Mouse (Mus musculus) testis, postnatal 10 days (tissue): ENCODE data around the gene Rin2.

Source experiments
- DNase-seq: peaks from one replicate; pipeline ENCODE4 v3.0.0; 2021; ENCODE audit warnings: low spot score

Rin2 gene

DNA sequence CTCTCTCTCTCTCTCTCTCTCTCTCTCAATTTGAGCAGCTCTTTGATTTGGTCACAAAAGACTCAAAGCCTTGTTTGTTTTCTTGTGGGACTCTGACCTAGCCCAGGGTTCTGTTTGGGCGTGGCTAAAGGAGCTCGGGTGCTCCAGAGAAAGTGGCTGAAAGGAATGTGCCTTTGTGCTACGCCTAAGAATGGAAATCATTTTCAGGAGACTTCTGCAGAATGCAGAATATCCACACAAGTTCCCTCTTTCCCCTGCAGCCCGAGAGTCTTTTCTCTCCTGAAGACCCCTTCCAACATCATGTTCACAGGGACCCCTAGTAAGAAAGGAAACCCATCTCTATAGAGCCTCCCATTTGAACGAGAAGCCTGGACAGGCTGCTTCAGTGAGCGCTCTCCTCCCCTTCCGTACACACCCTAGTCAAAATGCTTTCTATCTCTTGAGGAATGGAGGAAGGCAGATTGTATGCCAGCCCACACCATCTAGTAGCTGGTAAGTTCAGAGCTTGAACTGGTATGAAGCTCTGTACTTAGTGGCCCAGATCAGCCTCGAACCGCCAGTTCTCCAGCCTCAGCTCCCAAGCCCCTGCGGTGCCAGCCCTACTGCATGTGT lies 187.3 kb downstream of the Rin2 start:
- DNase-seq: no peak

DNA sequence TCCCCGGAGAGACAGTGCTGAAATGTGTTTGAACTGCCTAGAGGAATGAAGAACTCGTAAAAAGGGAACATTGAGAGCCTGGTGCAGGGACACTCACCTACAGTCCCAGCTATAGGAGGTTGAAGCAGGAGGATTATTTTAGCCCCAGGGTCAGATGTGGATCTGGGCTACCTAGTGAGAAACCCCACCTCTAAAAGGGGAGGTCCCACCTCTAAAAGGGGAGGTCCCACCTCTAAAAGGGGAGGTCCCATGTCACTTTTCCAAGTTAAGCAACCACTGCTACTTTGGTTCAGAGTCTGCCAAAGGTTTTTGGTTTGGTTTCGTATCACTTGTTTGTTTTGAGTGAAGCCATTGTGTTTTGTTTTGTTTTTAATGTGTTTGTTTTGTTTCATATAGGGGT lies 190.3 kb downstream of the Rin2 start:
- no peak for DNase-seq

DNA sequence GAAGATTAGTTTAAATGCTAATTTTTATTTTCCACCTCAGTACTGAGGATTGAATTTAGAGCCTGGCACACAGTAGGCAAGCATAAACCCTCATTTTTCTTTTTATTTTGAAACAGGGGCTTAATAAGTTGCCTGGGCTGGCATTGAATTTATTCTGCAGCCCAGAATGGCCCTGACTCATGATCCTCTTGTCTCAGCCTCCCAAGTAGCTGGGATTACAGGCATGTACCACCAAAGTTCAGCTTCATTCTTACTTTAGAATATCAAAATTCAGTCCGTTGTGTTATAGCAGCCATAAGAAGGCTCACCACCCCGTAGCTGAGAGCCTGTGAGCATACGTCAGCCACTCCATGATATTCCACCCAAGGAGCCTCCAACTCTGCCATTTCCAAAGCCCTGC lies 191.2 kb downstream of the Rin2 start:
- DNase-seq: no peak

DNA sequence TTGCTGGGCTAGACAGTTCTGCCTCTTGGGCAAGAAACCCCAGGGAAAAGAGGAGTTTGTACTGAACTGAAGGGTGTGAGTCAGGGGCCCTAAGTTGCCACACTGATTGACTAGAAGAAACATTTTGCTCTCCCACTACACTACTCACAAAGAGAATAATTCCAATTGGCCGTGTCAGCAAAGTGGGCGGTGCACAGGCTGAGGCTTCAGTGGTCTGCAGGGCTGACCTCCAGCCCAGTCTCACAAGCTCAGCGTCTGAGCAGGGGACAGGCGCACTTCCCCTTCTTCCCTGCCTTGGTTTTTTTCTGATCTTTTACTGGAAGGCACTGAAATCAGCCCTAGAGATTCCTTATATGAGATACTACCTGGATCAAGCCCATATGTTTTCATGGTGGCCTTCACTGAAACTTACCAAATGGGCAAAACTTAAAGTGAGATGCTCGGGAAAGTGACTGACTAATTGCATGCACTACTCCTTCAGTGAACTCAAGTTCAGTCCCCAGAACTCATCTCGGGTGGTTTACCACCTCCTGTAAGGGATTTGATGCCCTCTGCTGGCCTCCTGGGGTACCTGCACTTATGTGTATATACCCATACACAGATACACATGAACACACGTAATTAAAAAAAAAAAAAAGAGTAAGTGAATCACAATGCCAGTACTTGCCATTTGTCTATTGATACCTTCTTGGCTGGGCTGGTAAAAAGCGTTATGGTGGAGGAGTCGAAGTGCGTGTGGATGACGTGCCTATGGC lies 191.9 kb downstream of the Rin2 start:
- no peak for DNase-seq

DNA sequence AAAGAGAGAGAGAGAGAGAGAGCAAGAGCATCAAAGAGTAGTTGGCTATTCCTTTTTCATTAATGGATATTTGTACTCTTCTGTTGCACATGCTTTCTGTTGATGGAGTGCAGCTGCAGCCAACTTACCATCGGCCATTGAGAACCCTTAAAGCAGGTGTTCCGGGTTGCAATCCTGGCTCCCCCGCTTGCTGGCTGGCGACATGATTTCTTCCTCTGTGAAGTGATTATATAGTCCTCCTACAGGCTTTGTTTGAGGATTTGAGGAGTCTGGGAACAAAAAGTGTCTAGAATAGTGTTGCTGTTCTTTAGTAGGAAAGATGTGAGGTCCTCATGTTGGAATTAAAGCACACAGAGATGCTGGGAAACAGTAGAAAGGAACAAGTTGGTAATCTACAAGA lies 196.3 kb downstream of the Rin2 start:
- DNase-seq: no peak

DNA sequence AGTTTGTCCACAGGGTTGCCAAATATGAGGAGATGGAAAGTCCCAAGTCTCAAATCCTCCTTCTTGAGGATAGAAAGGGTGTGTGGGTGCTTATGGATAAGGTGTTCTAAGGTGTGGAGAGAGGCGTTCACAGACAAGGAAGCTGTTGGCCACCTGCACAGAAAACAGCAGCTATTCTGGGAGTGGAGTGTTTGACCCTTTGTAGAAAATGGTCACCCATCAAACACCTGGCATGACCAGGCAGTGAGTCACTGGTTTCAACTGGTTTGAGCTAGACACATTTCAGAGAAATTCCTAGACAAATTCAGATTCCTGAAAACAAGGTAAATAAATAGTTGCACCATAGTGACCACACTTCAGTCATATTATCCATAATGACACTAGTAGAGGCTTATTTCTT lies 197.1 kb downstream of the Rin2 start:
- no peak for DNase-seq

DNA sequence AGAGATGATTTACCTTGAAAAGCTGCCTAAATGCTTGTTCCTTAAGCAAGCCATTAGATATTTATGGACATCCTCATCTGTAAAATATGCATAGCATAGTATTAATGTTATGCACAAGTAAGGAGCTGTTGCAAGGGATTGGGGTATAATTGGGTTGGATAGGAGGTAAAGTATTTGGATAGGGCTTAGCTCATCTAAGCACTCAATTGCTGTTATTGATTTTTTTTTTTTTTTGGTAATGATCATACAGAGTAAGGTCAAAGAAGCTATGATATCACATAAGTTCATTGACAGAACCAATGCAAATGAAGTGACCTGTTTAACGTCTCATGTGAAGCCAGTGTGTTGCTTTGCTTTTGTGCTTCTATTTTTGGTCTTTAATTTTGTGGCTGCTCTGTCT lies 198.9 kb downstream of the Rin2 start:
- no peak for DNase-seq

DNA sequence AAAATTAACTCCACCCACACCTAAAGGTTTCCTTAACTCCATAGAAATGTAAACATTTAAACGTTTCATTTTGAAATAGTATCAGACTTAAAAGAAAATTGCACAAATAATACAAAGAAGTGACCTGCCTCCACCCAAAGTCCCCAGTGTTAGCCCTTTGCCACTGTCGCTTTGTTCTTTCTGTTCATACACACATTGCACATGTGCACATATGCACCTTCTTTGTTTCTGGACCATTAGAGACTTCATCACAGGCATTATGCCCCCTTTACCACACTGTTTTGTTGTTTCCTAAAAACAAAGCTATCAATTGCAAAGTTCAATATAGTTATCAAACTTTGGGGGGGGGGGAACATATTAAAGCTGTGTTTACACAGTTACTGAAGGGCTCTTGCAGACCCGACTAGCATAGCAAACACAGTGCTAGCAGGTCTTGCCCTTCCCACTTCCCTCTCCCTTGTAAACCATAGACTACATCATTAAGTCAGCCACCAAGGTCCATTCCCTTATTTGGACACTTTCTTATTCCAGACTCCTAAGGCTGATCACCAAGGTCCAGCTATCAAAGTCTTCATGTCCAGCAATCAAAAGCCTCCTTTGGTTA lies 200.0 kb downstream of the Rin2 start:
- no peak for DNase-seq

DNA sequence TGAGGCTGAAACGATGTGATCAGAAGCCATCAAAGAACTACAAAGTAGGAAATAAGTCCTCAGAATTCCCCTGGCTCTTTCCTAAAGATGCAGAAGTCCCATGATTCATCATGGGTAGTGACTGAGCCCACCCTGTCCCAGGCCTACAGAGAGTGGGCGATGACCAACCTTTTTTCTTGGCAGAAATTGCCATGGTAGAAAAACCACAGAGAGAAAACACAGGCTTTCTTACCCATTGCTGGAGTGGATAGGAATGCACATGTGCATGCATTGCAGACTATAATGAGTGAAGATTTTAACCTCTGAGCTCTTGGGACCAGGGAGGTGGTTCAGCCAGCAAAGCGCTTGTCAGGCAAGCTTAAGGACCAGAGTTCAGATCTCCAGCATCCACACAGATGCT lies 202.2 kb downstream of the Rin2 start:
- DNase-seq: no peak

DNA sequence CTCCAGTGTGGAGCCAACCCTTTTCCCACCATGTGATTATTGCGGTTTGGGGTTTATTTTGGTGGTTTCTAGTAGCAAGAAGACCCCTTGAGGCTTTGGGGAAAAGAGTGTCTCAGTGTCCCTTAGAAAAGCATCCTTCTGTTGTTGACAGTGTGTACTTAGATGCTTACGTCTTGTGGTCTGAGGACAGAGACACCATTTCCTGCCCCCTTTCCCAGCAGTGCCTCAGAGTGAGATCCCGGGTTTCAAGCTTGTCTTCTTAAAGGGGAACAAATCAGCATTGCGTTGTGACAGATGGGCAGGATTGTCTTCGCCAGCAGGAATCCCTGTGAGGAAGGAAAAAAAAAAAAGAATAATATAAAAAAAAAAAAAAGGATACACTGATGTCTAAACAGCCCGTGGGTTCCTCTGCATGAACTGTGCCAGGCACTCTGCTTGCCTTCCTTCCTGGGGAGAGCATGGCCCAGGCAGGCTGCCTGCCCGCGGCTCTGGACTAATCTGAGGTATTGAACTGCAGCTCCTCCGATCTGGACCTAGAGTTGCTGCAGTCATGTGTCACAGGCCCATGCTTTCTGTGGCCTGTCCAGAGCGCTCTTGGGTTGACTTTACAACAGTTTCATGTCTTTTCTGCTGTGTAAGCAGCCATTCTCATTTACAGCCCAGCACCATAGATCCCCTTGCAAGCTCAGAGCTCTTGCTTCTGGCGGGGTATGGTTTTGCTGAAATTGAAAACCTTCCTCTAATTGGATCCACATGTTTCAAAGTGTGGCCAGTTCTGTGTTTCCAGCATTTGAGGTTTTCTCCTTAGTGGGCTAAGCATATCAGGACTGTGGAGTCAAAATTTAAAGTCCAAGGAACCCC lies 206.1 kb downstream of the Rin2 start:
- no peak for DNase-seq

DNA sequence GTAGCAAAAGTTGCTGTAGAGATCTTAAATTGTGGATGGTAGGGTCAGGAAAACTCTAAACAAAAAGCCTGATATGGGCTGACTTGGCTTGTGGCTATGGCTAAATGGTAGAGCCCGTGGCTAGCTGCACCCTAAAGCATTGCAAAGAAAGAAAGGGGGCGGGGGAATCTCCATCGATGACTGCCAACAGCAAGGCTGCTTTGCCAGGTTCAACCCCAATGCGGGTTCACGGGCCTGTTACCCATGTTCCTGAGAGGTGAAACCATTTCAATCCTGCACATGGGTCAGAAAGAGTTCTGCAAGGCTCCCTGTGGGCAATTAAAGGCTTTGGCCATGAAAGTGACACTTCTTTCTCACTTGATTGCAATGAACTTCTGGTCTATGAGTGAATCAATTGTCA lies 206.9 kb downstream of the Rin2 start:
- no peak for DNase-seq

DNA sequence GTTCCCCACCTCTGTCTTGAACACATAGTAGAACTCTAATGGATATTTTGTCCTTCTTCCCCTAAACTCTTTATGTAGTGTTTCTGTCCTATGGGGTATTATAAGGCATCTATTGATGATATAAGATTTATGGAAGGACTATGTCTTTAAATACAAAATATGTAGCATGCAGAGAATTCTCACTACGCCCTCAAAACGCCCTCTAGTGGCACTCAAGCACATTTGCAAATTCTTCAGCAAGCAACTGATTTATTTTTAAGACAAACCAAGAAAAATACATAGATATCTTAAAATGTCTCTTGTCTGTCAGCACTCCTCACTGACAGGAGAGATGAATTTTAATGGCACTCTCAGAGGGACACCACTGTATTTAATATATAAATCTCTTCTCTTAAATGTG lies 207.4 kb downstream of the Rin2 start:
- DNase-seq: no peak

DNA sequence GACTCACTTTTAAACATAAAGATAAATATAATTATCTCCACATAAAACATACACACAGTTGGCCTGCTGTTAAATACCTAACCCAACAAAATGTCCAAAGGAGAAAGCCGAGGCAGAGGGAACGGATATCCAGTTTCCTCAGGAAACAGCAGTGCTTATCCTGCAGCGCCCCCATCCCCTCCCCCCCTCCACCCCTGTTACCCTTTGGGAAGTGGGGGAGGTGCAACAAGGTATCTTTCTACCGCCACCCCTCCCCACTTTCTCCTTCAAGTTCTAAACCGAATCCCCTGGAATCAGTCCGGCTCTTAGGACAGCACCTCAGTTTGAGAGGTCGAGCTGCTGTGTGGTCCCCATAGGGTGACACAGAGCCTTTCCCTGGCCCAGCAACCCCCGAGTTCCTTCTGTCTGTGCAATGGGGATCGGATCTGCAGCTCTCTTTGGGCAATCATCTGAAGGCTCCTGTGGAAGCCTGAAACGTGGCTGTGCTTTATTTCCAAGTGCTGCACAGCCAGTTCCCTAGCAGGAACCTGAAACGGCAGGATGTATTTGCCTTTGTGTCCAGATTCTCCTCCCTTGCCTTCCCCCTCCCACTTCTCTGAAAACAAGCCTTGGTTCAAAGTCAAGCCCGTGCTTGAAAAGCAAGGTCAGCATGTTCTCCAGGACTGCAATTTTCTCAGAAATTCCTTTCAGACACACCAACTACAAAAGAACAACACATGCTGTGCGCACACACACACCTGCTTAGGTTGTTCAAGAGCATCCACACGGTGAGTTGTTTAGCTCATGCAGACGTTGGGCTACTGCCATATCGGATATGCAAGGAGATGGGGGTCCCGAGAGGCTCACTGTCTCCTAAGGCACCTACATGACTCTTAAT lies 209.3 kb downstream of the Rin2 start:
- no peak for DNase-seq

DNA sequence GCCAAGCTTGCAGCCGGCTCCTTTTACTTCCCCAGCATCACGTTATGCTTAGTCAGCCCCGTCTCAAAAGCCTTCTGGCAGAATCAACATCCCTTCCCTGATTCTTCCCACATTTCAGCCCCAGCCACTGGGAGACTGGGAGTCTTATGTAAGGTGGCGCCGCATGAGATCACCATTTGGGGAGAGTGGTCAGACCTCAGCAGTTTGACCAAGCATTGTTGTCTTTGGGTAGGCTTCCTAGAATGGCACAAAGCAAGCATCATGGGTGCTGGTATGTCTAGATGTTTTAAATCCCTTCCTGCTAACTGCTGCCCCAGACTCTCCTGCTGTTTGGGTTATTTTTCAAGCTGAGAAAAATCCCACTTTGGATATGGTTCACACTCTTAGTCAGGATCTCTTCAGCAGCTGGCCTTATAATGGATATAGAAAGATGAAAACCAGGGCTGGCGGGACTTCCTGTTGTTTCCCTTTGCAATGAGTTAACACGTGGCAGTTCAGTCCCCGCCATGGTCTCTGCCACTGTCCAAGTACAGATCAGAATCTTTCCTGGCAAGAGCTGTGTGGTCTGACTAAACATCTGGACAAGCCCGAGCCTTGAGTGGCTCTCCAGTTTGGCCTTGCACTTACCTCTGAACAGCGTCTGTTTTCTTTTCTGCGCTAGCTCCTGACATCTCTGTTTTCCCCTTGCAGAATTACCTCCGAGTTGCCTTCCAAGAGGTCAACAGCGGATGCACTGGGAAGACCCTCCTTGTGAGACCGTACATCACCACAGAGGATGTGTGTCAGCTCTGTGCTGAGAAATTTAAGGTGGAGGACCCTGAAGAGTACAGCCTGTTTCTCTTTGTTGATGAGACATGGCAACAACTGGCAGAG lies 210.1 kb downstream of the Rin2 start:
- no peak for DNase-seq

DNA sequence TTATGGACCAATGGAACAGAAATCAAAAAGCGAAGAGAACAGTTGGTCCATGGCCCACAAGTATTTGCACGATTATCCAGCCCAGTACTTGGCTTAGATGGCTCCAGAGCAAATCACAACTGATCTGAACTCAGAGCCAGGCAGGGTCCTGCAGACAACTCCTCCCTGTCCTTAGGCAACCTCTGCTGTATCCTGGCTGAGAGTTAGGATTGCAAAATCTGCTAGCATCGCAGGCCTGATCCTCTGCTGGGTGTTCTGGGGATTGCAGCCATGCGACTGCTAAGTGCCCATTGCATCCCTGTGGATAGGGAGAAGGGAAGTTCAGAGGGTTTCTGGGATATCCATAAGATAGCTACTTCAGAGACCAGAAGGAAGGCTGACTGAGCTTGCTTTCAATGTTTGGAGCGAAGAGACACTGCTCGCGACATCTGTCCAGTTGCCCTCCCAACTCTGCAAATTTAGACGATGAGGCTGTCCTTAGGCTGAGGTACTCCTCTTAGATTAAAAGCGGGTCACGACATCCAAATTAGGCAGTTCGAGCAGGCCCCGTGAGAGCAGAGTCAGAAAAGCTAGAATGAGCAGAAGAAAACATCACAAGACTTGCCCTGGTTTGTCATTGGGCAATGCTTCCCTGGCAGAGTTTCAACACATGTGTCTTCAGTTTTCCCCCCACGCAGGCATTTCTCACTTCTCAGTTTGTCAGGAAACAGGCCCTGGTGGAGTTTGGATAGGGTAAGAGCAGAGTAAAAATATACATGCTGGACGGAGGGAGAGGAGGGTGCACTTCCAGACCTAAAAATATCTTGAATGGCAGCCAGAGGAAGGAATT lies 213.1 kb downstream of the Rin2 start:
- DNase-seq: no peak

DNA sequence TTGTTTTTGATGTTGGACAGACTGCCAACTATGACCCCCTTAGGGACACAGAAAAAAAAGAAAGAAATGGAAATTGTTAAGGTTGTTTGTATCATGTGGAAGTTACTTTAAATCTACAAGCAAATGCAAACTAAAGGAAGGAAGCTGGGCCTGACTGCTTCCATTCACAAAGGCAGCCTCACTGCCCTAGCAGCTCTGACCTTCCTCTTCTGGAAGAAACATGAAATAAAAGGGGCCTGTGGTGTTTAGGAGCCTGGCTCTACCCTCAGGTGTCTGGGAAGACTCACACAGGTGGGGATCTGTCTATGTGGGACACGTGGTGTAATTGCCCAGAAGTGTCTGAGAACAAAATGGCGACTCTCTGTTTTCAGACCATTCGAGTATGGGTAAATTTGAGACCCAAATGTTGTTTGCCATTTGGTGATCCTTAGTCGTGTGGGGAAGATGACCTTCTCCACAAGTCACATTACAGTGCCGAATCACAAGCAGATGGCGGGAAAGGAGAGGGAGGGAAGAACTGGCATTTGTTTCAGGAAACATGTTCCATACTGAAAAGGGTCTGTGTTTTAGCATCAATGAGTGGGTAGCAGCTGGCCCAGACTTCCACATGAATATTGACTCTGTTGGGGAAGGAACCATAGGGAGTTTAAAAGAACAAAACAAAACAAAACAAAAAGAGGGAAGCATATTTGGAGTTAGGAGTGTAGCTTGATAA lies 213.9 kb downstream of the Rin2 start:
- no peak for DNase-seq

DNA sequence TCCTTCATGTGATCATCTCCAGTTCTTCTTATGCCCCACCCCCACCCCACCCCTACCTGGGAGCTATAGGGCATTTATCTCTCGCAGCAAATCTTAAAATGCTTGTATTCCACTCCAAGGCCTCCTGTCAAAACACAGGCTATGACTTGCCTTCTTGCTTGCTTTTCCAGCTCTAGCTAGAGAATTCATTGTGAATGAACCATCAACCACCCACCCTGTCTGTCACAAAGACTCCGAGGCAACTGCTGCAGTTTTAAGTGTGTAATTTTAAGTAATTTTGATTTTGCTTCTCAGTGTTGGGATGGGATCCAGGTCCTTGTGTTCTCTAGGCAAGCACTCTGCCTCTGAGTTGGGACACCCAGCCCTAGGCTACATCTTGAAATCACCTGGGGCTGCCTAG lies 215.6 kb downstream of the Rin2 start:
- no peak for DNase-seq

DNA sequence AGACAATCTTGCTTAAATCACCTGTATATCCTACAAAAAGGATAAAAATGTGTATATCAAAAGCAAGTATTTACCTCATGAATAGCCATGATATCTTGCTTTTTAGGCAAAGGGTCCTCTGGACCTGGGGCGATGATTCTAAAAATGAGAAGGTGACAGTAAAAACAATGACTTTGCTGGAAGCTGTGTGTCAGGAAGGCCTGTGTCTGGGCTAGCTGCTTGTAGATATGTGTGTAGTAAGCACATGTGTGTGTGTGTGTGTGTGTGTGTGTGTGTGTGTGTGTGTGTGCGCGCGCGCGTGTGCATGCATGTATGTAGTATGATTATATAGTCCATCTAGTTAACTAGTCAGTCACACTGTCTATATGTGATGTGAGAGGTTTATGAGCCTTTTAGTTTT lies 218.7 kb downstream of the Rin2 start:
- DNase-seq: no peak

DNA sequence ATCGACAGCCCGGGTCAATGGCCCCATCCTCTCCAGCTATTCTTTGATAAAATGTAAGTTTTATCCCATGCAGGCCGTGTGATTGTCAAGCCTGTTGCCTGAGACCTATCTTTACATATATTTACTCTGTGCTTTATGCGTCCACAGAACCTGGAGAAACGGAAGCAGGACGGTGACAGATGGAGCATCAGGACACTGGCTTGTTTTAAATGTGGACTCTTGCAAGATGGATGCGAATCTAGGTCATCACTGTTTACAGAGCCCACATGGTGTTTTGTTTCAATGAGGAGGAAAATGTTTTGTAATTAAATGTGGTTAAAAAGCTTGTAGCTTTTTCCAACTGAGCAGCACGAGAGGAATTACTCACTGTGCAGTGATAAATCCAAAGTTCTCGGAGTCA lies 223.1 kb downstream of the Rin2 start:
- DNase-seq: no peak
